Mouse (Mus musculus) brain, embryonic 14.5 days (tissue): Measurements from ENCODE around the gene Ermp1.

Experiments
- CTCF ChIP-seq: fragments of 200-500 bp; IDR thresholded peaks from 2 replicates; pipeline ENCODE4 v1.5.1; 2012; ENCODE audit warnings: inconsistent platforms, mild to moderate bottlenecking, moderate library complexity, borderline replicate concordance; ENCODE audit not compliant: insufficient read depth, insufficient read length; ENCODE audit errors: extremely low read depth
- POLR2A ChIP-seq: fragments of 200-500 bp; IDR thresholded peaks from 2 replicates; pipeline ENCODE4 v1.6.1; 2012; ENCODE audit warnings: mild to moderate bottlenecking, inconsistent platforms, borderline replicate concordance; ENCODE audit not compliant: poor library complexity, insufficient read depth, insufficient read length, severe bottlenecking; ENCODE audit errors: extremely low read depth

GRCm38 (mm10) chr19:29660835-29661764 lies 12.9 kb upstream of the Ermp1 start:
- TF ChIP-seq POLR2A = no peak
- no peak for TF ChIP-seq CTCF
